Mouse (Mus musculus): Measurements from ENCODE around the gene Tmem245. TPM values are rescaled to one million over a fixed set of nuclear protein-coding genes. Genes with fewer than 3 reads are reported as not detected.
A peak's percentile ranks its signal among the peaks of the same experiment; 100 is the strongest.
"Not testable (repeated sequence)": the region's sequence is repeated elsewhere in the genome, so short reads cannot be mapped to it uniquely, and the experiment has no call there.

The Tmem245 gene
- polyA plus RNA-seq, 1 experiment from 2014 or later: 10.8 TPM

DNA sequence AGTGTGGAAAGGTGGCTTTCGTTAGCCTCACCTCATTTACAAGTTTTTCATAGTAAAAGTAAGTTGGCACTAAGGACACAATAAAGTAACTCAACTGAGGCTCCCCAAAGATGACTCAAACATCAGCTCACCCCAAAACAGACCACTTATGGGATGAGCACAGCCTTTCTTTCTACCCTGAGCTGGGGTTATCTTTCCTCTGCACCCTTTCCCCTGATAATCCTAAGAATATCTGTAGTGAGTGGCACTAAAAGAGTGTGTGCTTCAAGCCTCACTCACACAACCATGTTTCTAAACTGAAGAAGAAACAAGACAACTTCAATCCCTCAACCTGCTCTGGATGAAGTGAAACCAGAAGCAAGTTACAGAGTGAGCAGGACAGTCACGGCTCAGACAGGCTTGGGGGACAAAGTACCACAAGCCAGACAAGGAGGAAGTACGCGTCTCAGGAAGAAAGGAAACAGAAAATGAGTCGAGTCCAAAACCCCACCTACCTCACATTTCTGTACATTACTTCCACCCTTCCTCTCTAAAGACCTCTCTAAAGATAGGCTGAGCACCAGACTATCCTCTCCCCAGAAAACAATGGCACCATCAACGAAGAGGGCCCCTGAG is 54.6 kb downstream of the Tmem245 start:
- Histone ChIP-seq H3K9me3 (replicated peaks) (no peaks in the 10 kb centered on the region), H3K4me3 (replicated peaks) (no peak overlapping the region), H3K27me3 (replicated peaks) (no peaks in the 10 kb centered on the region), H3K27ac (replicated peaks) (no peak overlapping the region), H3K9ac (replicated peaks) (no peak overlapping the region), H3K36me3 (peaks cover 14% of the 10 kb centered on the region), H3K4me2 (no peak overlapping the region), H3K4me1 (no peaks in the 10 kb centered on the region)
- 91% methylated on average over 6 of the region's 6 CpGs for whole genome bisulfite sequencing
- ATAC-seq (ENCODE audit: low FRiP score): no peak

DNA sequence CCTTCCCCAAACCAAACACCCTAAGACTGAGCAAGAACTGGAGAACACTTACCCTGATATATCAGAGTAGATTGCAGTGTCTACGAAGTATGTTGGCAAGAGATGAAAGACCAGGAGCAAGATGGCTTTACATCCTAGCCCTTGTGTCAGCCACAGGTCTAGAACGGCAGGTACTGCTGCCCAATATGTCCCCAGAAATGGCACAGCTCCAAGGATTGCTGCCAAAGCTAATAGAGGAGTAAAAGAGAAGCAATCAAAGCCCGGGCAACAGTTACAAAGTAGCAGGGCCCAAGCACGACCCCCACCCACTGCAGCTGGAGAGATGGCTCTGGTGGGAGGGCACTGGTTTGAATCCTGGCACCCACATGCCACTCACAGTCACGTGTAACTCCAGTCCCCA is 58.8 kb downstream of the Tmem245 start:
- Histone ChIP-seq H3K4me1 (no peaks in the 10 kb centered on the region), H3K4me2 (no peak overlapping the region), H3K9me3 (replicated peaks) (no peaks in the 10 kb centered on the region), H3K27ac (replicated peaks) (no peak overlapping the region), H3K27me3 (replicated peaks) (no peaks in the 10 kb centered on the region), H3K9ac (replicated peaks) (no peak overlapping the region), H3K4me3 (replicated peaks) (no peak overlapping the region), H3K36me3 (peaks cover 29% of the 10 kb centered on the region)
- 74% methylated on average over 5 of the region's 5 CpGs for WGBS
- no peak for ATAC-seq (ENCODE audit: low FRiP score)

DNA sequence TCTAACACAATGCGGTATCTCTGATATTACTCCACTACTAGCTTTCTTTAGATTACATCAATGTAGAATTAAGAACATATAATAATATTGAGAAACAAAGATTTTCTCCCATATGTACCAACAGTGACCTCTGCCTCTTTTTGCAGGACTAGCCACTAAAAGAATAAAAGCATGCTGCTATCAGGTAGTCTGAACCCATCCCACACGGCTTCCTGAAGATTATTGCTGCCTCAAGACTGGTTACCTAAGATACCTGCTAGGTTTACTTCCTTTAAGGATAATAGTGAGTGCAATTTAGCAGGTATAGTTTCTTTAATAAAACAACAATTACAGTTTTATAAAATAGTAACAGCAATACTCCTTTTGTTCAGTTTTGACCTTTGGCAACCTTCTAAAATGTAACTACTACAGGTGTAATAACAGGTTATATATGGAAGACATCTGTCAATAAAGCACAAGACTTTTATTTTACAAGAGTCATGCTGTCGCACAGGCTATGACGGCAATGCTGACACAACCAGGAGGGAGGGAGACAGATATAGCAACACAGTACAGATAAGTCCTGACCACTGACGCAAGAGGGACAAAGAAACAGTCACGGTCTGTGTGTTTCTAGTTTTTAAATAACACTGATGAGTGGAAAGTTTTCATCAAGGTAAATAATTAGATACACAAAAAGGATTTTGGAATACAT is 60.8 kb downstream of the Tmem245 start:
- 94% methylated on average over 6 of the region's 6 CpGs for WGBS
- Histone ChIP-seq H3K27ac (replicated peaks) (no peak overlapping the region), H3K36me3 (peaks cover 30% of the 10 kb centered on the region), H3K27me3 (replicated peaks) (no peaks in the 10 kb centered on the region), H3K9ac (replicated peaks) (no peak overlapping the region), H3K4me3 (replicated peaks) (no peak overlapping the region), H3K4me1 (no peaks in the 10 kb centered on the region), H3K9me3 (replicated peaks) (no peaks in the 10 kb centered on the region), H3K4me2 (no peak overlapping the region)
- ATAC-seq (ENCODE audit: low FRiP score): no peak

GRCm38 (mm10) chr4:56880036-56880703 is 67.1 kb downstream of the Tmem245 start:
- H3K9ac ChIP-seq (replicated peaks): no peak overlapping the region
- no peak overlapping the region for H3K4me3 ChIP-seq (replicated peaks)
- H3K27me3 ChIP-seq (replicated peaks): no peaks in the 10 kb centered on the region
- 88% methylated on average over 11 of the region's 11 CpGs for WGBS
- H3K27ac ChIP-seq (replicated peaks): no peak overlapping the region
- peaks cover 25% of the 10 kb centered on the region for H3K36me3 ChIP-seq
- no peak overlapping the region for H3K4me2 ChIP-seq
- H3K9me3 ChIP-seq (replicated peaks): no peaks in the 10 kb centered on the region
- no peaks in the 10 kb centered on the region for H3K4me1 ChIP-seq
- no peak for ATAC-seq (ENCODE audit: low FRiP score)

DNA sequence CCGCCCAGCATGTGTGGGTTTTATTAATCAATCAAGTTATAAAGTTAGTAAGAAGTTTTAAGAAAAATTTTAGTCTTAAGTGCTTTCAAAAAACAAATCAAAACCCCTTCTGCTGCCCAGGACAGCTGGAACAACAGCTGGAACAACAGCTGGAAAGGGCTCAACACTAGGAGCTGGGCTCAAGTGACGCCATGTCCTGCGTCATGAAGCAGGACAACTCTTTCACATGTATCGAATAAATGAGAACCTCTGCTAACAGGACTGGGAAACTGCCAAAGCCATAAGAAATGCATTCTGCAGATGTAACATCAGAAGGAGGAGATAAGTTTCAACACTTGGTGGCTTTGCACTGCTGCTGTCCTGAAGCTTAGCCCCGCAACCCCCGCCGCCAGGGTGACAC is 68.3 kb downstream of the Tmem245 start:
- Histone ChIP-seq H3K4me3 (replicated peaks) (no peak overlapping the region), H3K27ac (replicated peaks) (no peak overlapping the region), H3K36me3 (peaks cover 21% of the 10 kb centered on the region; the same call in 1 of the 2 replicates), H3K27me3 (replicated peaks) (no peaks in the 10 kb centered on the region), H3K9me3 (replicated peaks) (no peaks in the 10 kb centered on the region), H3K4me1 (no peaks in the 10 kb centered on the region), H3K4me2 (no peak overlapping the region), H3K9ac (replicated peaks) (no peak overlapping the region)
- ATAC-seq (ENCODE audit: low FRiP score): no peak
- 94% methylated on average over 7 of the region's 7 CpGs for WGBS

DNA sequence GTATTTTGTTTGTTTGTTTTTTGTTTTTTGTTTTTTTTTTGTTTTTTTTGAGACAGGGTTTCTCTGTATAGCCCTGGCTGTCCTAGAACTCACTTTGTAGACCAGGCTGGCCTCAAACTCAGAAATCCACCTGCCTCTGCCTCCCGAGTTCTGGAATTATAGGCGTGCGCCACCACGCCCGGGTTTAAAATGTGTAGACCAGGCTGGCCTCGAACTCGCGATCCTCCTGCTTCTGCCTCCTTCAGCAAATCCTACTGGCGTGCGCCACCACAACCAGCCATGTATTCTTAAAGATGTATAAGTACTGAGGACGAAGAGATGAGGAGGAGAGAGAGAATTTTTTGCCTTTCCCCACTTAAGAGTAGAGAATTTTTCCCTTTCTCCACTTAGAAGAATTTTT is 76.7 kb downstream of the Tmem245 start:
- not testable (repeated sequence) for H3K27ac ChIP-seq (replicated peaks); H3K27me3 ChIP-seq (replicated peaks); H3K36me3 ChIP-seq; H3K9me3 ChIP-seq (replicated peaks); H3K4me1 ChIP-seq; H3K4me2 ChIP-seq; ATAC-seq (ENCODE audit: low FRiP score); H3K9ac ChIP-seq (replicated peaks); H3K4me3 ChIP-seq (replicated peaks)
- WGBS: 98% methylated on average over 11 of the region's 11 CpGs

DNA sequence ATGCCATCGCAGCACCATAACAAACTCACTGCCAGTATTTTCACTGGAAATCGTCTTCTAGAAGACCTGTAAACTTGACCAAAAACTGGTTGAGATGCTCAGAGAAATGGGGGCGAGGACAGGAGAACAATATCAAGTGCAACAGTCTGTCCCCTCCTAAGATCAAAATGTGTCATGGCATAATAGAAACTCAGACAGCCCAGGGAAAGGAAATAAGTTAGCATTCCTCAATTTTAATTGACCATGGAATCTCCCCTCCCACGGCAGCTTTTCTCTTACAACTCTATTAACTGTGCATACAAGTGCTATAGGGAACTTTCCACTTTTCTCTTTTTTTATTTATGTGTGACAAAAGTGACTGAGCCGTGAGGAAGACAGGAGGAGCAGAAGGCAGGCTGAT is 79.5 kb downstream of the Tmem245 start:
- Histone ChIP-seq H3K4me2 (no peak overlapping the region), H3K4me3 (replicated peaks) (no peak overlapping the region), H3K9ac (replicated peaks) (no peak overlapping the region), H3K4me1 (peaks cover 20% of the 10 kb centered on the region), H3K36me3 (no peaks in the 10 kb centered on the region), H3K27ac (replicated peaks) (no peak overlapping the region), H3K9me3 (replicated peaks) (0 out of 2 replicates have a peak, but pooled peaks cover 2% of the 10 kb centered on the region), H3K27me3 (replicated peaks) (no peaks in the 10 kb centered on the region)
- no peak for ATAC-seq (ENCODE audit: low FRiP score)
- 74% methylated on average over 5 of the region's 5 CpGs for WGBS

- H3K4me1 ChIP-seq: peaks cover 20% of the 10 kb centered on the region
- 0 out of 2 replicates have a peak, but pooled peaks cover 2% of the 10 kb centered on the region for H3K9me3 ChIP-seq (replicated peaks)
- ATAC-seq (ENCODE audit: low FRiP score): no peak
- no peak overlapping the region; the same call in 1 of the 2 replicates for H3K27ac ChIP-seq (replicated peaks)
- H3K4me3 ChIP-seq (replicated peaks): no peak overlapping the region
- no peak overlapping the region for H3K4me2 ChIP-seq
- 45% methylated on average over 4 of the region's 4 CpGs for WGBS
- H3K27me3 ChIP-seq (replicated peaks): no peaks in the 10 kb centered on the region
- no peaks in the 10 kb centered on the region for H3K36me3 ChIP-seq
- H3K9ac ChIP-seq (replicated peaks): no peak overlapping the region
These were observed 81.3 kb downstream of the Tmem245 start for GRCm38 (mm10) chr4:56865971-56866370.

- Histone ChIP-seq H3K9me3 (replicated peaks) (no peaks in the 10 kb centered on the region), H3K36me3 (no peaks in the 10 kb centered on the region), H3K27ac (replicated peaks) (peak within 1 kb of the TSS; percentile 84), H3K27me3 (replicated peaks) (no peaks in the 10 kb centered on the region), H3K9ac (replicated peaks) (peak within 1 kb of the TSS; percentile 86), H3K4me3 (replicated peaks) (peak within 1 kb of the TSS; percentile 84), H3K4me2 (peak within 1 kb of the TSS; percentile 81), H3K4me1 (peaks cover 20% of the 10 kb centered on the region)
- WGBS: 0% methylated on average over 45 of the region's 45 CpGs
- ATAC-seq (ENCODE audit: low FRiP score): peak; percentile 95
These were observed 82.2 kb downstream of the Tmem245 start, which contains the start of gene Ctnnal1 for GRCm38 (mm10) chr4:56865003-56865511. Gene Ctnnal1, minus strand, starts transcription at chr4:56865188.

- Histone ChIP-seq H3K4me1 (peaks cover 20% of the 10 kb centered on the region), H3K9me3 (replicated peaks) (no peaks in the 10 kb centered on the region), H3K27ac (replicated peaks) (peak overlapping the region; percentile 84), H3K9ac (replicated peaks) (peak overlapping the region; percentile 86), H3K4me3 (replicated peaks) (peak overlapping the region; percentile 84), H3K36me3 (no peaks in the 10 kb centered on the region), H3K27me3 (replicated peaks) (no peaks in the 10 kb centered on the region), H3K4me2 (peak overlapping the region; percentile 81)
- peak; percentile 75 for ATAC-seq (ENCODE audit: low FRiP score)
- under 1% methylated on average over 49 of the region's 49 CpGs for WGBS
These were observed 82.7 kb downstream of the Tmem245 start for GRCm38 (mm10) chr4:56864417-56865001.

- peak overlapping the region; percentile 84 for H3K27ac ChIP-seq (replicated peaks)
- no peaks in the 10 kb centered on the region for H3K36me3 ChIP-seq
- 42% methylated on average over 4 of the region's 4 CpGs for WGBS
- H3K9me3 ChIP-seq (replicated peaks): no peaks in the 10 kb centered on the region
- peaks cover 20% of the 10 kb centered on the region for H3K4me1 ChIP-seq
- H3K4me2 ChIP-seq: peak overlapping the region; percentile 81
- H3K27me3 ChIP-seq (replicated peaks): no peaks in the 10 kb centered on the region
- H3K9ac ChIP-seq (replicated peaks): peak overlapping the region; percentile 86
- no peak for ATAC-seq (ENCODE audit: low FRiP score)
- peak overlapping the region; percentile 84 for H3K4me3 ChIP-seq (replicated peaks)
These were observed 83.2 kb downstream of the Tmem245 start for GRCm38 (mm10) chr4:56864016-56864415.

Data from neural tube, embryonic 15.5 days (tissue).